Mouse (Mus musculus) layer of hippocampus, adult 11-12 months (tissue): ENCODE results near the gene Clec2h.
A peak's percentile ranks its signal among the peaks of the same experiment; 100 is the strongest.
"Not testable (repeated sequence)": the region's sequence is repeated elsewhere in the genome, so short reads cannot be mapped to it uniquely, and the experiment has no call there.

ENCODE experiments used
- DNase-seq: peaks from one replicate; pipeline ENCODE4 v3.0.0; 2022; ENCODE audit warnings: low spot score

The Clec2h gene

GRCm38 (mm10) chr6:128662206-128662605, at the start of gene Clec2h:
TSS of gene Clec2h (plus strand) at chr6:128662385.
- DNase-seq: no peak

- DNase-seq: no peak
These were observed 39.5 kb upstream of the Clec2h start for GRCm38 (mm10) chr6:128622733-128623132.

- not testable (repeated sequence) for DNase-seq
These were observed 38.8 kb upstream of the Clec2h start, which contains the start of gene Klrb1a for GRCm38 (mm10) chr6:128623433-128623832. TSS of gene Klrb1a (minus strand) at chr6:128623533.

GRCm38 (mm10) chr6:128624425-128624824, 37.8 kb upstream of the Clec2h start:
- no peak for DNase-seq

- DNase-seq: not testable (repeated sequence)
These were observed 36.9 kb upstream of the Clec2h start for GRCm38 (mm10) chr6:128625246-128625645.

- peak; percentile 74 for DNase-seq
These were observed 32.1 kb upstream of the Clec2h start for GRCm38 (mm10) chr6:128629771-128630739.

- not testable (repeated sequence) for DNase-seq
These were observed 31.0 kb upstream of the Clec2h start for GRCm38 (mm10) chr6:128630912-128631905.

GRCm38 (mm10) chr6:128640673-128641072, 21.5 kb upstream of the Clec2h start:
- DNase-seq: no peak

GRCm38 (mm10) chr6:128641116-128641716, 21.0 kb upstream of the Clec2h start:
- no peak for DNase-seq

- no peak for DNase-seq
These were observed 18.2 kb upstream of the Clec2h start for GRCm38 (mm10) chr6:128643999-128644398.

- not testable (repeated sequence) for DNase-seq
These were observed 17.5 kb upstream of the Clec2h start for GRCm38 (mm10) chr6:128644694-128645093.

GRCm38 (mm10) chr6:128645708-128646107, 16.5 kb upstream of the Clec2h start:
- DNase-seq: not testable (repeated sequence)

GRCm38 (mm10) chr6:128649681-128650080, 12.5 kb upstream of the Clec2h start:
- DNase-seq: no peak

GRCm38 (mm10) chr6:128650187-128650586, 12.0 kb upstream of the Clec2h start:
- DNase-seq: no peak

GRCm38 (mm10) chr6:128650827-128651226, 11.4 kb upstream of the Clec2h start:
- not testable (repeated sequence) for DNase-seq

- no peak for DNase-seq
These were observed 9.2 kb upstream of the Clec2h start for GRCm38 (mm10) chr6:128652938-128653337.

- no peak for DNase-seq
These were observed 936 bp upstream of the Clec2h start for GRCm38 (mm10) chr6:128661249-128661648.

GRCm38 (mm10) chr6:128669936-128670335, 7.8 kb downstream of the Clec2h start:
- no peak for DNase-seq

GRCm38 (mm10) chr6:128679574-128679973, 17.4 kb downstream of the Clec2h start:
- no peak for DNase-seq

- DNase-seq: no peak
These were observed 39.5 kb downstream of the Clec2h start for GRCm38 (mm10) chr6:128701691-128702090.

- no peak for DNase-seq
These were observed 60.8 kb downstream of the Clec2h start, which contains the start of gene Klrb1 for GRCm38 (mm10) chr6:128722959-128723358. TSS of gene Klrb1 (minus strand) at chr6:128723059.
